Mouse (Mus musculus) thymus, adult 2 months (tissue): ENCODE data around the gene Dnajc22.

ENCODE experiments used
- CTCF ChIP-seq: fragments of 200-500 bp; IDR thresholded peaks from 2 replicates; pipeline ENCODE4 v1.5.1; 2012; ENCODE audit warnings: mild to moderate bottlenecking, control low read depth, low read length, moderate library complexity, borderline replicate concordance; ENCODE audit not compliant: control insufficient read depth, poor library complexity, insufficient read depth; ENCODE audit errors: extremely low read depth
- POLR2A ChIP-seq: fragments of 200-500 bp; IDR thresholded peaks from 2 replicates; pipeline ENCODE4 v1.6.1; 2012; ENCODE audit warnings: mild to moderate bottlenecking, low read length, control low read depth, moderate library complexity; ENCODE audit not compliant: control insufficient read depth, poor library complexity, insufficient read depth; ENCODE audit errors: extremely low read depth

- TF ChIP-seq POLR2A (no peak), CTCF (no peak)
These were observed 58.4 kb downstream of the Dnajc22 start for GRCm38 (mm10) chr15:99151324-99151723.
